Mouse (Mus musculus): ENCODE data around the gene Qser1. TPM values are rescaled to one million over a fixed set of nuclear protein-coding genes. Genes with fewer than 3 reads are reported as not detected.
"Not testable (repeated sequence)": the region's sequence is repeated elsewhere in the genome, so short reads cannot be mapped to it uniquely, and the experiment has no call there.

Qser1 gene
- polyA plus RNA-seq, 1 experiment from 2014 or later, result 5.8 TPM

GRCm38 (mm10) chr2:104840974-104841373 lies 24.4 kb upstream of the Qser1 start:
- H3K9me3 ChIP-seq (replicated peaks; ENCODE audit: control insufficient read depth, low read length, poor library complexity, severe bottlenecking), result no peaks in the 10 kb centered on the region
- no peak for ATAC-seq
- no peak overlapping the region for H3K9ac ChIP-seq (ENCODE audit: low read depth, low read length)
- no peaks in the 10 kb centered on the region for H3K27me3 ChIP-seq (ENCODE audit: control insufficient read depth, insufficient read depth, low read depth, low read length)
- no peak overlapping the region for H3K4me2 ChIP-seq (ENCODE audit: low read length)
- no peaks in the 10 kb centered on the region for H3K4me1 ChIP-seq (ENCODE audit: control insufficient read depth, insufficient read depth, low read length)
- no peaks in the 10 kb centered on the region for H3K36me3 ChIP-seq (ENCODE audit: control insufficient read depth, insufficient read depth, low read length)
- no peak overlapping the region for H3K27ac ChIP-seq (ENCODE audit: low read length)
- no peak overlapping the region for H3K4me3 ChIP-seq (ENCODE audit: low read depth, low read length)

- Histone ChIP-seq H3K4me2 (ENCODE audit: low read length) (no peak overlapping the region), H3K9ac (ENCODE audit: low read depth, low read length) (no peak overlapping the region)
- WGBS, result 87% methylated on average over 2 of the region's 2 CpGs
Observed at GRCm38 (mm10) chr2:104832486-104832885, 15.9 kb upstream of the Qser1 start.

GRCm38 (mm10) chr2:104826191-104826590 lies 9.6 kb upstream of the Qser1 start:
- WGBS, result 87% methylated on average over 4 of the region's 4 CpGs
- Histone ChIP-seq H3K9me3 (replicated peaks; ENCODE audit: control insufficient read depth, low read length, poor library complexity, severe bottlenecking) (no peaks in the 10 kb centered on the region), H3K27me3 (ENCODE audit: control insufficient read depth, insufficient read depth, low read depth, low read length) (no peaks in the 10 kb centered on the region), H3K4me2 (ENCODE audit: low read length) (no peak overlapping the region), H3K4me3 (ENCODE audit: low read depth, low read length) (no peak overlapping the region), H3K9ac (ENCODE audit: low read depth, low read length) (no peak overlapping the region), H3K27ac (ENCODE audit: low read length) (no peak overlapping the region), H3K4me1 (ENCODE audit: control insufficient read depth, insufficient read depth, low read length) (no peaks in the 10 kb centered on the region), H3K36me3 (ENCODE audit: control insufficient read depth, insufficient read depth, low read length) (no peaks in the 10 kb centered on the region)
- no peak for ATAC-seq

More at GRCm38 (mm10) chr2:104832486-104832885, 15.9 kb upstream of the Qser1 start:
- Histone ChIP-seq H3K27ac (ENCODE audit: low read length) (no peak overlapping the region), H3K9me3 (replicated peaks; ENCODE audit: control insufficient read depth, low read length, poor library complexity, severe bottlenecking) (no peaks in the 10 kb centered on the region), H3K4me3 (ENCODE audit: low read depth, low read length) (no peak overlapping the region), H3K36me3 (ENCODE audit: control insufficient read depth, insufficient read depth, low read length) (no peaks in the 10 kb centered on the region), H3K4me1 (ENCODE audit: control insufficient read depth, insufficient read depth, low read length) (no peaks in the 10 kb centered on the region), H3K27me3 (ENCODE audit: control insufficient read depth, insufficient read depth, low read depth, low read length) (no peaks in the 10 kb centered on the region)
- ATAC-seq, result no peak

- WGBS, result 94% methylated on average over 3 of the region's 3 CpGs
- H3K4me1 ChIP-seq (ENCODE audit: control insufficient read depth, insufficient read depth, low read length), result peaks cover 19% of the 10 kb centered on the region
- H3K36me3 ChIP-seq (ENCODE audit: control insufficient read depth, insufficient read depth, low read length); H3K9me3 ChIP-seq (replicated peaks; ENCODE audit: control insufficient read depth, low read length, poor library complexity, severe bottlenecking); H3K4me3 ChIP-seq (ENCODE audit: low read depth, low read length); H3K9ac ChIP-seq (ENCODE audit: low read depth, low read length); H3K27me3 ChIP-seq (ENCODE audit: control insufficient read depth, insufficient read depth, low read depth, low read length); H3K27ac ChIP-seq (ENCODE audit: low read length); ATAC-seq; H3K4me2 ChIP-seq (ENCODE audit: low read length): not testable (repeated sequence)
Observed at GRCm38 (mm10) chr2:104818763-104819162, 2.2 kb upstream of the Qser1 start.

GRCm38 (mm10) chr2:104817555-104818330 lies 1.2 kb upstream of the Qser1 start:
- Histone ChIP-seq H3K4me3 (ENCODE audit: low read depth, low read length) (peak overlapping the region; percentile 82), H3K9ac (ENCODE audit: low read depth, low read length) (peak overlapping the region; percentile 91), H3K36me3 (ENCODE audit: control insufficient read depth, insufficient read depth, low read length) (no peaks in the 10 kb centered on the region), H3K27ac (ENCODE audit: low read length) (peak overlapping the region; percentile 94), H3K4me1 (ENCODE audit: control insufficient read depth, insufficient read depth, low read length) (peaks cover 21% of the 10 kb centered on the region), H3K4me2 (ENCODE audit: low read length) (peak overlapping the region; percentile 87), H3K9me3 (replicated peaks; ENCODE audit: control insufficient read depth, low read length, poor library complexity, severe bottlenecking) (no peaks in the 10 kb centered on the region), H3K27me3 (ENCODE audit: control insufficient read depth, insufficient read depth, low read depth, low read length) (no peaks in the 10 kb centered on the region)
- peak; percentile 10 for ATAC-seq
- WGBS, result 1% methylated on average over 15 of the region's 15 CpGs

- peak overlapping the region; percentile 87 for H3K4me2 ChIP-seq (ENCODE audit: low read length)
- peak overlapping the region; percentile 94 for H3K27ac ChIP-seq (ENCODE audit: low read length)
- H3K27me3 ChIP-seq (ENCODE audit: control insufficient read depth, insufficient read depth, low read depth, low read length), result no peaks in the 10 kb centered on the region
- H3K9me3 ChIP-seq (replicated peaks; ENCODE audit: control insufficient read depth, low read length, poor library complexity, severe bottlenecking), result no peaks in the 10 kb centered on the region
- peak overlapping the region; percentile 82 for H3K4me3 ChIP-seq (ENCODE audit: low read depth, low read length)
- H3K9ac ChIP-seq (ENCODE audit: low read depth, low read length), result peak overlapping the region; percentile 91
- no peaks in the 10 kb centered on the region for H3K36me3 ChIP-seq (ENCODE audit: control insufficient read depth, insufficient read depth, low read length)
- peaks cover 21% of the 10 kb centered on the region for H3K4me1 ChIP-seq (ENCODE audit: control insufficient read depth, insufficient read depth, low read length)
- under 1% methylated on average over 40 of the region's 51 CpGs for WGBS
- ATAC-seq, result peak; percentile 96
Observed at GRCm38 (mm10) chr2:104816866-104817439, 393 bp upstream of the Qser1 start.

- Histone ChIP-seq H3K36me3 (ENCODE audit: control insufficient read depth, insufficient read depth, low read length) (no peaks in the 10 kb centered on the region), H3K9me3 (replicated peaks; ENCODE audit: control insufficient read depth, low read length, poor library complexity, severe bottlenecking) (no peaks in the 10 kb centered on the region), H3K9ac (ENCODE audit: low read depth, low read length) (peak overlapping the region; percentile 91), H3K4me1 (ENCODE audit: control insufficient read depth, insufficient read depth, low read length) (peaks cover 21% of the 10 kb centered on the region), H3K27me3 (ENCODE audit: control insufficient read depth, insufficient read depth, low read depth, low read length) (no peaks in the 10 kb centered on the region), H3K4me3 (ENCODE audit: low read depth, low read length) (peak overlapping the region; percentile 82), H3K27ac (ENCODE audit: low read length) (peak overlapping the region; percentile 94), H3K4me2 (ENCODE audit: low read length) (peak overlapping the region; percentile 87)
- ATAC-seq, result peak; percentile 50
- under 1% methylated on average over 32 of the region's 33 CpGs for WGBS
Observed at GRCm38 (mm10) chr2:104815561-104816370, 794 bp downstream of the Qser1 start.

GRCm38 (mm10) chr2:104814181-104814951 lies 2.2 kb downstream of the Qser1 start:
- Histone ChIP-seq H3K36me3 (ENCODE audit: control insufficient read depth, insufficient read depth, low read length) (no peaks in the 10 kb centered on the region), H3K4me2 (ENCODE audit: low read length) (peak overlapping the region; percentile 42), H3K27ac (ENCODE audit: low read length) (no peak overlapping the region), H3K9ac (ENCODE audit: low read depth, low read length) (no peak overlapping the region), H3K4me3 (ENCODE audit: low read depth, low read length) (no peak overlapping the region; the same call in 1 of the 2 replicates), H3K9me3 (replicated peaks; ENCODE audit: control insufficient read depth, low read length, poor library complexity, severe bottlenecking) (no peaks in the 10 kb centered on the region), H3K27me3 (ENCODE audit: control insufficient read depth, insufficient read depth, low read depth, low read length) (no peaks in the 10 kb centered on the region), H3K4me1 (ENCODE audit: control insufficient read depth, insufficient read depth, low read length) (peaks cover 21% of the 10 kb centered on the region)
- no peak for ATAC-seq
- 43% methylated on average over 5 of the region's 5 CpGs for WGBS
